Comparison of ENCODE assay signal across 21 mouse cellular contexts in genomic region chr17:67711361-67711760, GRCm38 (mm10). TPM values are rescaled to one million over a fixed set of nuclear protein-coding genes. Genes with fewer than 3 reads are reported as not detected.
DNase-seq lines count a peak whose midpoint lies in the region; ATAC-seq lines count a peak whose summit lies in the region.
"Had no signal": no experiment of that assay in that cellular context is flagged by ENCODE, and none has a peak within 500 bp of the region (broad histone marks: within the 10 kb centered on the region; RNA-seq: fewer than 3 reads in every experiment).

No protein-coding gene starts in this region.

- no peaks in the 10 kb centered on the region for H3K9me3 ChIP-seq in intestine, embryonic 15.5 days
- H3K9me3 ChIP-seq in intestine, embryonic 16.5 days (ENCODE audit: control insufficient read depth, low read length), result no peaks in the 10 kb centered on the region
- no peaks in the 10 kb centered on the region for H3K9me3 ChIP-seq in liver, embryonic 12.5 days (replicated peaks)
- H3K9me3 ChIP-seq in liver, embryonic 11.5 days (ENCODE audit: control insufficient read depth, low read length), result no peaks in the 10 kb centered on the region
- no peaks in the 10 kb centered on the region for H3K9me3 ChIP-seq in embryonic facial prominence, embryonic 12.5 days
- H3K9me3 ChIP-seq: forebrain, embryonic 12.5 days; heart, embryonic 15.5 days had no signal

- H3K27ac ChIP-seq in intestine, embryonic 15.5 days, result no peak overlapping the region
- no peak overlapping the region for H3K27ac ChIP-seq in intestine, embryonic 16.5 days (ENCODE audit: low read length)
- no peak overlapping the region for H3K27ac ChIP-seq in liver, embryonic 12.5 days
- no peak overlapping the region for H3K27ac ChIP-seq in liver, embryonic 11.5 days (ENCODE audit: low read depth, low read length)
- H3K27ac ChIP-seq in embryonic facial prominence, embryonic 12.5 days, result no peak overlapping the region
- H3K27ac ChIP-seq: forebrain, embryonic 12.5 days; heart, adult 2 months; heart, embryonic 15.5 days; hindbrain, embryonic 14.5 days had no signal

- DNase-seq in liver, embryonic 11.5 days (ENCODE audit: low spot score), result no peak
- DNase-seq in frontal cortex, postnatal 25 days (ENCODE audit: low spot score in 2 of 2), result no peak
- DNase-seq in lung, postnatal 36 days, result no peak
- DNase-seq: adrenal gland, adult 2 months; adrenal gland, postnatal 25 days; cerebellum, adult 18-20 months; cerebellum, adult 9-11 months; cerebellum, postnatal 36 days; gastrocnemius, postnatal 14 days; heart, adult 2 months; heart, postnatal 14 days had no signal

- 38% methylated on average over 4 of the region's 4 CpGs for WGBS in intestine, embryonic 15.5 days
- 35% methylated on average over 4 of the region's 4 CpGs for WGBS in intestine, embryonic 16.5 days
- 50% methylated on average over 4 of the region's 4 CpGs for WGBS in liver, embryonic 12.5 days (ENCODE audit: insufficient replicate concordance)
- 57% methylated on average over 4 of the region's 4 CpGs for WGBS in liver, embryonic 11.5 days
- 29% methylated on average over 4 of the region's 4 CpGs for WGBS in embryonic facial prominence, embryonic 12.5 days

- H3K4me3 ChIP-seq in intestine, embryonic 15.5 days (replicated peaks), result no peak overlapping the region
- H3K4me3 ChIP-seq in intestine, embryonic 16.5 days (ENCODE audit: low read length), result no peak overlapping the region
- H3K4me3 ChIP-seq in liver, embryonic 12.5 days, result no peak overlapping the region
- no peak overlapping the region for H3K4me3 ChIP-seq in liver, embryonic 11.5 days (ENCODE audit: low read depth, low read length)
- H3K4me3 ChIP-seq in embryonic facial prominence, embryonic 12.5 days, result no peak overlapping the region
- H3K4me3 ChIP-seq: forebrain, embryonic 12.5 days; heart, adult 2 months; heart, embryonic 15.5 days had no signal

- H3K9ac ChIP-seq in intestine, embryonic 15.5 days, result no peak overlapping the region
- no peak overlapping the region for H3K9ac ChIP-seq in intestine, embryonic 16.5 days (ENCODE audit: low read depth, low read length)
- H3K9ac ChIP-seq in liver, embryonic 12.5 days, result no peak overlapping the region
- H3K9ac ChIP-seq in liver, embryonic 11.5 days (ENCODE audit: low read depth, low read length), result no peak overlapping the region
- no peak overlapping the region for H3K9ac ChIP-seq in embryonic facial prominence, embryonic 12.5 days
- H3K9ac ChIP-seq: forebrain, embryonic 12.5 days; heart, embryonic 15.5 days; hindbrain, embryonic 14.5 days had no signal

- H3K27me3 ChIP-seq in intestine, embryonic 15.5 days (replicated peaks), result no peaks in the 10 kb centered on the region
- H3K27me3 ChIP-seq in intestine, embryonic 16.5 days (replicated peaks; ENCODE audit: control insufficient read depth, insufficient read depth, low read length), result no peaks in the 10 kb centered on the region
- no peaks in the 10 kb centered on the region for H3K27me3 ChIP-seq in liver, embryonic 12.5 days (replicated peaks)
- H3K27me3 ChIP-seq in liver, embryonic 11.5 days (replicated peaks; ENCODE audit: control insufficient read depth, insufficient read depth, low read length), result no peaks in the 10 kb centered on the region
- H3K27me3 ChIP-seq in embryonic facial prominence, embryonic 12.5 days, result no peaks in the 10 kb centered on the region
- H3K27me3 ChIP-seq: forebrain, embryonic 12.5 days; heart, embryonic 15.5 days had no signal

- H3K4me2 ChIP-seq in intestine, embryonic 15.5 days (replicated peaks), result no peak overlapping the region
- no peak overlapping the region for H3K4me2 ChIP-seq in intestine, embryonic 16.5 days (ENCODE audit: low read depth, low read length)
- no peak overlapping the region for H3K4me2 ChIP-seq in liver, embryonic 12.5 days
- no peak overlapping the region for H3K4me2 ChIP-seq in liver, embryonic 11.5 days
- no peak overlapping the region for H3K4me2 ChIP-seq in embryonic facial prominence, embryonic 12.5 days (replicated peaks)
- H3K4me2 ChIP-seq: forebrain, embryonic 12.5 days; heart, embryonic 11.5 days; heart, embryonic 15.5 days; hindbrain, embryonic 14.5 days had no signal

- peak; percentile 58 for ATAC-seq in intestine, embryonic 15.5 days
- no peak for ATAC-seq in intestine, embryonic 16.5 days
- peak; percentile 44; the same call in 1 of the 2 replicates for ATAC-seq in liver, embryonic 12.5 days
- ATAC-seq in liver, embryonic 11.5 days (replicated peaks; ENCODE audit: low FRiP score), result no peak
- 0 out of 2 replicates have a peak, but pooled peaks have one; percentile 63 for ATAC-seq in embryonic facial prominence, embryonic 12.5 days (ENCODE audit: insufficient number of reproducible peaks, insufficient read depth, low FRiP score, low TSS enrichment)
- ATAC-seq: forebrain, embryonic 16.5 days had no signal

- no peaks in the 10 kb centered on the region for H3K36me3 ChIP-seq in intestine, embryonic 15.5 days
- H3K36me3 ChIP-seq in intestine, embryonic 16.5 days (ENCODE audit: control insufficient read depth, insufficient read depth, low read length), result no peaks in the 10 kb centered on the region
- no peaks in the 10 kb centered on the region for H3K36me3 ChIP-seq in liver, embryonic 12.5 days
- no peaks in the 10 kb centered on the region for H3K36me3 ChIP-seq in liver, embryonic 11.5 days (ENCODE audit: control insufficient read depth, insufficient read depth, low read length)
- H3K36me3 ChIP-seq in embryonic facial prominence, embryonic 12.5 days, result no peaks in the 10 kb centered on the region
- H3K36me3 ChIP-seq: heart, embryonic 15.5 days had no signal

- peaks cover 3% of the 10 kb centered on the region; the same call in 1 of the 2 replicates for H3K4me1 ChIP-seq in intestine, embryonic 15.5 days (replicated peaks)
- H3K4me1 ChIP-seq in intestine, embryonic 16.5 days (ENCODE audit: control insufficient read depth, insufficient read depth, low read length), result no peaks in the 10 kb centered on the region
- H3K4me1 ChIP-seq in liver, embryonic 12.5 days, result no peaks in the 10 kb centered on the region
- no peaks in the 10 kb centered on the region for H3K4me1 ChIP-seq in liver, embryonic 11.5 days (replicated peaks; ENCODE audit: control insufficient read depth, insufficient read depth, low read length)
- H3K4me1 ChIP-seq in embryonic facial prominence, embryonic 12.5 days, result peaks cover 23% of the 10 kb centered on the region
- H3K4me1 ChIP-seq: heart, embryonic 15.5 days had no signal

RNA-seq across cellular contexts. Expression of gene Lama1, which starts 14.3 kb away (rescaled TPM):
- 2.8 and 3.0 TPM in 2 replicates for polyA plus RNA-seq in intestine, embryonic 15.5 days (2015; fragmentation: Nextera tagmentation; extraction: Ambion mirVana)
- 1.6 TPM in 2 replicates for polyA plus RNA-seq in intestine, embryonic 16.5 days (2015; fragmentation: Nextera tagmentation; extraction: Ambion mirVana)
- 1.6 and 2.2 TPM in 2 replicates for polyA plus RNA-seq in liver, embryonic 12.5 days (2016; fragmentation: Nextera tagmentation; extraction: Ambion mirVana)
- polyA plus RNA-seq in liver, embryonic 11.5 days (2014; fragmentation: Nextera tagmentation; extraction: Ambion mirVana), result 2.8 and 4.3 TPM in 2 replicates
- 8.0 and 8.6 TPM in 2 replicates for polyA plus RNA-seq in embryonic facial prominence, embryonic 12.5 days (2016; fragmentation: Nextera tagmentation; extraction: Ambion mirVana)
- polyA plus RNA-seq: C2C12 had no signal

Comparison
In these comparisons a context has a peak if more than half of its experiments do, and no peak if none do; other contexts are left out.
1. ATAC-seq: peak in intestine, embryonic 15.5 days (single experiment), liver, embryonic 12.5 days (single experiment) and embryonic facial prominence, embryonic 12.5 days (single experiment); none in intestine, embryonic 16.5 days (single experiment) and liver, embryonic 11.5 days (single experiment).